Mouse (Mus musculus) intestine, embryonic 16.5 days (tissue): ENCODE results near the gene Lrrn2. TPM values are rescaled to one million over a fixed set of nuclear protein-coding genes. Genes with fewer than 3 reads are reported as not detected.

Source experiments
- ATAC-seq: fragments of 200-750 bp; cut with Nextera tagmentation; 2 replicates; pipeline ENCODE4 v1.8.0; 2017; ENCODE audit warnings: moderate TSS enrichment, moderate library complexity
- H3K27ac ChIP-seq: fragments of 300-500 bp; sonication (generic); 2 replicates; pipeline ENCODE4 v1.5.1; 2014; ENCODE audit warnings: mild to moderate bottlenecking, low read length
- H3K27me3 ChIP-seq: fragments of 300-500 bp; sonication (generic); replicated peaks from 2 replicates; pipeline ENCODE4 v1.6.1; 2014; ENCODE audit warnings: low read length, control low read depth, mixed read lengths; ENCODE audit not compliant: control insufficient read depth, insufficient read depth
- H3K36me3 ChIP-seq: fragments of 300-500 bp; sonication (generic); 2 replicates; pipeline ENCODE4 v1.6.1; 2014; ENCODE audit warnings: low read length, control low read depth; ENCODE audit not compliant: control insufficient read depth, insufficient read depth
- H3K4me1 ChIP-seq: fragments of 300-500 bp; sonication (generic); 2 replicates; pipeline ENCODE4 v1.6.1; 2014; ENCODE audit warnings: low read length, control low read depth, mixed read lengths; ENCODE audit not compliant: control insufficient read depth, insufficient read depth
- H3K4me2 ChIP-seq: fragments of 300-500 bp; sonication (generic); 2 replicates; pipeline ENCODE4 v1.6.1; 2014; ENCODE audit warnings: low read depth, low read length, control low read depth
- H3K4me3 ChIP-seq: fragments of 300-500 bp; sonication (generic); 2 replicates; pipeline ENCODE4 v1.5.1; 2014; ENCODE audit warnings: mild to moderate bottlenecking, low read length
- H3K9ac ChIP-seq: fragments of 300-500 bp; sonication (generic); 2 replicates; pipeline ENCODE4 v1.6.1; 2014; ENCODE audit warnings: low read depth, low read length
- H3K9me3 ChIP-seq: fragments of 300-500 bp; sonication (generic); 2 replicates; pipeline ENCODE4 v1.6.1; 2016; ENCODE audit warnings: low read length, control low read depth; ENCODE audit not compliant: control insufficient read depth
- WGBS: fragments of 180-500 bp; shearing (Covaris S2); extraction: QIAGEN DNeasy Blood & Tissue Kit; methylation state at CpG from one replicate; pipeline ENCODE4 v1.1.7; 2014; 5-methylcytosine and 5-hydroxymethylcytosine counted together
- polyA plus RNA-seq: library from polyadenylated mRNA; unstranded; fragments of >200 nt; fragmentation: Nextera tagmentation; extraction: Ambion mirVana; gene quantifications from 2 replicates; pipeline ENCODE4 v1.2.1, GENCODE M21; 2015

The Lrrn2 gene
- polyA plus RNA-seq, 1 experiment from 2014 or later = 3.4 TPM

DNA sequence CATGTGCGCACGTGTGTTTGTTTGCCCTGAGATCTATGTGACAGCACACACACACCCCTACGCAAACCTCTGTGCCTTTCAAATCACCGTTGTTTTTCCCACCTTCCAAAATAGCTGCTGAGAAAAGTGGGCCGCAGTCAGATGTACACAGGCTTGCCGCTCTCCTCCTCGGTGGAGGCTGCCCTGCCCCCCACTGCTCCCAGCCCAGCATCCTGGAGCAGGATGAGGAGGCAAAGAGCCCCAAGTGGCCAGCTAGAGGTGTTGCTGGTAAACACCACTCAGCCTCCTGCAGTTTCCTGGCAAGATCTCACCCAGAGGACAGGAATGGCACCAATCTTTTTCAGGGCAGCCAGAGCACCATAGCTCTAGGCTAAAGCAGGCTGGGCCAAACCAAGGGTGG lies 54.8 kb downstream of the Lrrn2 start:
- no peaks in the 10 kb centered on the region for H3K27me3 ChIP-seq
- H3K4me1 ChIP-seq = no peaks in the 10 kb centered on the region
- H3K36me3 ChIP-seq = no peaks in the 10 kb centered on the region
- H3K9me3 ChIP-seq = no peaks in the 10 kb centered on the region
- no peak overlapping the region for H3K4me3 ChIP-seq
- no peak for ATAC-seq
- no peak overlapping the region for H3K4me2 ChIP-seq
- no peak overlapping the region for H3K27ac ChIP-seq
- no peak overlapping the region for H3K9ac ChIP-seq
- WGBS = 32% methylated on average over 7 of the region's 7 CpGs

GRCm38 (mm10) chr1:132937296-132938030 lies 57.4 kb downstream of the Lrrn2 start:
- no peaks in the 10 kb centered on the region for H3K27me3 ChIP-seq
- no peak overlapping the region for H3K4me2 ChIP-seq
- H3K9ac ChIP-seq = no peak overlapping the region
- H3K4me3 ChIP-seq = no peak overlapping the region
- no peaks in the 10 kb centered on the region for H3K9me3 ChIP-seq
- WGBS = 84% methylated on average over 26 of the region's 26 CpGs
- no peak for ATAC-seq
- H3K27ac ChIP-seq = no peak overlapping the region
- H3K4me1 ChIP-seq = no peaks in the 10 kb centered on the region
- no peaks in the 10 kb centered on the region for H3K36me3 ChIP-seq

- no peak for ATAC-seq
- Histone ChIP-seq H3K9me3 (no peaks in the 10 kb centered on the region), H3K27ac (no peak overlapping the region), H3K4me1 (no peaks in the 10 kb centered on the region), H3K36me3 (no peaks in the 10 kb centered on the region), H3K4me3 (no peak overlapping the region), H3K27me3 (no peaks in the 10 kb centered on the region), H3K4me2 (no peak overlapping the region), H3K9ac (no peak overlapping the region)
- 74% methylated on average over 8 of the region's 8 CpGs for WGBS
Observed at GRCm38 (mm10) chr1:132938975-132939374, 58.9 kb downstream of the Lrrn2 start.

DNA sequence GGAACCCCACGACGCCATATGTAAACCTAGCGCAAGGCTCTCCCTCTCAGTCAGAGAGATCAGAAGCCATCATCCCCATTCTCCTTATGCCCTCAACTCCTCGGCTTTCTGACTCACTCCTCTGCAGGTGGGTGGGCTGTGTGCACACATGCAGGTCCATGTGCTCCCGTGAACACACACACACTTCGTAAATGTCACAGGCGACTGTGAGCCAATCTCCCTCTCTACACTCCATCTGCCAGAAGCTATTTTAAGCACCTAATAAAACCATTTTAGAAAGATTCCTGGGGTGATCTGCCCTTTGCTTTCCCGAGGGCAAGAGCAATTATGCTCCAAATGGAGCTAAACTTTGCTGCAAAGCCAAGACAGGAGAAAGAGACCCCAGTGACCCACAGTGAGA lies 65.8 kb downstream of the Lrrn2 start:
- no peaks in the 10 kb centered on the region for H3K9me3 ChIP-seq
- no peaks in the 10 kb centered on the region for H3K27me3 ChIP-seq
- H3K9ac ChIP-seq = no peak overlapping the region
- no peak overlapping the region for H3K4me2 ChIP-seq
- H3K4me3 ChIP-seq = no peak overlapping the region
- H3K27ac ChIP-seq = no peak overlapping the region
- ATAC-seq = no peak
- H3K4me1 ChIP-seq = no peaks in the 10 kb centered on the region
- H3K36me3 ChIP-seq = no peaks in the 10 kb centered on the region
- WGBS = 47% methylated on average over 8 of the region's 8 CpGs

DNA sequence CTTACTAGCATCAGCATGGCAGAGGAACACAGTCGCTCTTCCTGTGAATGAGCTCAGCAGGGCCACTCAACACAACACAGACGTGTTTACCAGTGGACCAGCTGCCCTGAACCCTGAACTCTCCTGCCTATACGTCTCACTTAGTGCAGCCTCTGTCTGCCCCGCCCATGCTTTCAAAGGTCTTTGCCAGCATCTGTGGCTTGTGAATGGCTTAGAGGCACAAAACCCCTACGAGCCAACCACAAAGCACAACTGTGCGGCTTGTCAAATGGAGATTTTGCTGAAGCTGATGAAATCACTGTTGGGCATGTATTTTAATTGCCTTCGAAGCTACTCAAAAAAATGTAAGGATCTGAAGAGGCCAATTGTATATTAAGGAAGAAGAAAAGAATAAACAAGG lies 67.7 kb downstream of the Lrrn2 start:
- no peaks in the 10 kb centered on the region for H3K4me1 ChIP-seq
- WGBS = 54% methylated on average over 7 of the region's 7 CpGs
- no peak overlapping the region for H3K4me3 ChIP-seq
- H3K27me3 ChIP-seq = no peaks in the 10 kb centered on the region
- H3K36me3 ChIP-seq = no peaks in the 10 kb centered on the region
- no peak overlapping the region for H3K9ac ChIP-seq
- no peak overlapping the region for H3K27ac ChIP-seq
- no peak for ATAC-seq
- no peaks in the 10 kb centered on the region for H3K9me3 ChIP-seq
- H3K4me2 ChIP-seq = no peak overlapping the region

DNA sequence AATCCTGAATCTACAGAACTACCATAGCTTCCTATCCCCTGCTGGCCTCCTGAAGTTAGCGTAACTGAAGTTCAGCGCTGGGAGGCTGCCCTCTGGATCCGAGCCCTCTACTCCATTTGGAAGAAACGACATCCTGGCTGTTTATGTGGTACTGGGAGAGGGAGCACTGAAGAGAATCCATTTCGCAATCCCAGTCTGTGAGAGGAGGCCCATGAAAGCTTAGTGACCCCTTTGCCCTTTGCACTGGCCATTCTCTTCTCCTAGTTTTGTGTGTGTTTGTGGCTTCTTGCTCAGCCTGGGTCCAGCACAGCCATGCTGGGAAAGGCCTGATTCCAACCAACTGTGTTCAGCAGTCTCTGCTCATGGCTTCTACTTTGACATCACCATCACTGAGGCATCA lies 76.7 kb downstream of the Lrrn2 start:
- 82% methylated on average over 5 of the region's 5 CpGs for WGBS
- H3K36me3 ChIP-seq = no peaks in the 10 kb centered on the region
- no peak overlapping the region for H3K4me2 ChIP-seq
- H3K27me3 ChIP-seq = no peaks in the 10 kb centered on the region
- no peaks in the 10 kb centered on the region for H3K4me1 ChIP-seq
- no peaks in the 10 kb centered on the region for H3K9me3 ChIP-seq
- no peak overlapping the region for H3K4me3 ChIP-seq
- ATAC-seq = no peak
- H3K27ac ChIP-seq = no peak overlapping the region
- H3K9ac ChIP-seq = no peak overlapping the region

DNA sequence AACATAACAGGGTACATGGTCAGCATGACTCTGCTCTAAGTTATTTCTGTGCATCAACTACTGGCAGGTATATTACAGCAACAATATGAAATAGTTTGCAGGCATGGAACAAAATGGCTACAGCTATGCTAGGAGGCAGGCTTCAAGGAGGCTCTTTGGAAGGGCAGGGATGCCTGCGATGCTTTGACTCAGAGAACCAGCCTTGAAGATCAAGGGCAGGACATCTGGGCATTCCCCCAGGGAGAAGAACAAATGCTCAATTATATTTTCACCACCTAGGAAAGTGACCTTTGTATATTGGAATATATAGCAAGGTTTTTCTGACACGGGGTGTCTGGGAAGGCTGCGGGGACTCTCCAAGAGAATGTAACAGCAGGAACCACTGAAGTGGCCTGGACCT lies 81.7 kb downstream of the Lrrn2 start:
- no peak for ATAC-seq
- H3K4me2 ChIP-seq = no peak overlapping the region
- no peak overlapping the region for H3K9ac ChIP-seq

GRCm38 (mm10) chr1:132964106-132964505 lies 84.0 kb downstream of the Lrrn2 start:
- no peak overlapping the region for H3K4me2 ChIP-seq

More for the DNA sequence above, 81.7 kb downstream of the Lrrn2 start:
- no peaks in the 10 kb centered on the region for H3K4me1 ChIP-seq
- no peaks in the 10 kb centered on the region for H3K9me3 ChIP-seq
- 92% methylated on average over 3 of the region's 3 CpGs for WGBS
- no peak overlapping the region for H3K4me3 ChIP-seq
- H3K36me3 ChIP-seq = no peaks in the 10 kb centered on the region
- no peaks in the 10 kb centered on the region for H3K27me3 ChIP-seq
- no peak overlapping the region for H3K27ac ChIP-seq

DNA sequence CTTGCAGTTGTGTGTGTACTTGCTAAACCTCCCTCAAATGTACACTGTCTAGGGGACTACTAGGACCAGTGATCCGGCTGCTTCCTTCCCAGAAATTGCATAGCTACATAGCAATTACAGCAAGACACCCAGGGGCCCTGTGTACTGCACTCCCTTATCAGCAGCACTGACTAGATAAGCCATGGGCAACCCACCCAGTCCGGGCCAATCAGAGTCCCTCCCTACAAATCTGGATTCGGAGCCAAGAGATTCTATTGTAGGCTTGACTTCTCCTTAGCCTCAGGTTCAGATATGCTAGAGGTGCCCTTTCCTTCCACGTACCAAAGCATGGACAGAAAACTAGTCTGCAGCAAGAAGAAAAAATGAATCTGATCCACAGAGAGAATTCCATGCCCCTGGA lies 84.6 kb downstream of the Lrrn2 start:
- no peaks in the 10 kb centered on the region for H3K9me3 ChIP-seq
- H3K36me3 ChIP-seq = no peaks in the 10 kb centered on the region
- no peaks in the 10 kb centered on the region for H3K4me1 ChIP-seq
- no peak overlapping the region for H3K27ac ChIP-seq
- WGBS = 63% methylated on average over 4 of the region's 4 CpGs
- no peaks in the 10 kb centered on the region for H3K27me3 ChIP-seq
- H3K4me3 ChIP-seq = no peak overlapping the region
- H3K4me2 ChIP-seq = no peak overlapping the region
- no peak overlapping the region for H3K9ac ChIP-seq
- no peak; the same call in 1 of the 2 replicates for ATAC-seq

More at GRCm38 (mm10) chr1:132964106-132964505, 84.0 kb downstream of the Lrrn2 start:
- H3K4me1 ChIP-seq = no peaks in the 10 kb centered on the region
- no peak overlapping the region for H3K9ac ChIP-seq
- no peaks in the 10 kb centered on the region for H3K36me3 ChIP-seq
- H3K27me3 ChIP-seq = no peaks in the 10 kb centered on the region
- WGBS = 73% methylated on average over 2 of the region's 2 CpGs
- H3K27ac ChIP-seq = no peak overlapping the region
- H3K4me3 ChIP-seq = no peak overlapping the region
- ATAC-seq = no peak
- H3K9me3 ChIP-seq = no peaks in the 10 kb centered on the region

GRCm38 (mm10) chr1:132968659-132969058 lies 88.6 kb downstream of the Lrrn2 start:
- WGBS = 28% methylated on average over 6 of the region's 6 CpGs
- Histone ChIP-seq H3K4me2 (no peak overlapping the region), H3K27ac (no peak overlapping the region), H3K4me3 (no peak overlapping the region), H3K9me3 (no peaks in the 10 kb centered on the region), H3K4me1 (no peaks in the 10 kb centered on the region), H3K9ac (no peak overlapping the region), H3K27me3 (no peaks in the 10 kb centered on the region), H3K36me3 (no peaks in the 10 kb centered on the region)
- no peak for ATAC-seq
